Comparison of ENCODE assay signal across 19 mouse cellular contexts in genomic region chr17:66589864-66590263, GRCm38 (mm10). TPM values are rescaled to one million over a fixed set of nuclear protein-coding genes. Genes with fewer than 3 reads are reported as not detected.
DNase-seq lines count a peak whose midpoint lies in the region; ATAC-seq and TF ChIP-seq lines count a peak whose summit lies in the region.
"Had no signal": no experiment of that assay in that cellular context is flagged by ENCODE, and none has a peak within 500 bp of the region (broad histone marks: within the 10 kb centered on the region; RNA-seq: fewer than 3 reads in every experiment).

No protein-coding gene starts in this region.

- no peaks in the 10 kb centered on the region for H3K9me3 ChIP-seq in kidney, embryonic 16.5 days (ENCODE audit: low read length)
- no peaks in the 10 kb centered on the region for H3K9me3 ChIP-seq in lung, postnatal 0 days (ENCODE audit: low read length)
- no peaks in the 10 kb centered on the region for H3K9me3 ChIP-seq in intestine, postnatal 0 days (ENCODE audit: control insufficient read depth)
- H3K9me3 ChIP-seq: forebrain, embryonic 13.5 days; hindbrain, embryonic 15.5 days; liver, embryonic 15.5 days had no signal

- H3K36me3 ChIP-seq in kidney, embryonic 16.5 days (ENCODE audit: insufficient read depth, low read length) = no peaks in the 10 kb centered on the region
- no peaks in the 10 kb centered on the region for H3K36me3 ChIP-seq in lung, postnatal 0 days (ENCODE audit: insufficient read depth, low read length)
- H3K36me3 ChIP-seq in intestine, postnatal 0 days (ENCODE audit: control insufficient read depth, insufficient read depth) = peaks cover 4% of the 10 kb centered on the region; the same call in 1 of the 2 replicates
- H3K36me3 ChIP-seq: hindbrain, embryonic 15.5 days; liver, embryonic 15.5 days had no signal

- no peak overlapping the region for H3K4me3 ChIP-seq in kidney, embryonic 16.5 days (ENCODE audit: low read length)
- H3K4me3 ChIP-seq in lung, postnatal 0 days (ENCODE audit: low read depth, low read length) = no peak overlapping the region
- no peak overlapping the region for H3K4me3 ChIP-seq in lung, adult 2 months (replicated peaks; ENCODE audit: extremely low read depth, low read depth, low read length)
- no peak overlapping the region for H3K4me3 ChIP-seq in intestine, postnatal 0 days (ENCODE audit: low read depth, low read length)
- H3K4me3 ChIP-seq: forebrain, embryonic 13.5 days; gastrocnemius, adult 2 months; heart, adult 2 months; hindbrain, embryonic 15.5 days; liver, embryonic 15.5 days had no signal

- no peak for TF ChIP-seq EP300 in lung, postnatal 0 days (IDR thresholded peaks at IDR 0.05)

- H3K27ac ChIP-seq in kidney, embryonic 16.5 days (ENCODE audit: low read length) = no peak overlapping the region
- H3K27ac ChIP-seq in lung, postnatal 0 days (ENCODE audit: low read length) = no peak overlapping the region
- peak overlapping the region; percentile 70; the same call in 1 of the 2 replicates for H3K27ac ChIP-seq in intestine, postnatal 0 days (ENCODE audit: low read depth, low read length)
- H3K27ac ChIP-seq: forebrain, embryonic 13.5 days; gastrocnemius, adult 2 months; heart, adult 2 months; hindbrain, embryonic 15.5 days; liver, embryonic 15.5 days had no signal

- peaks cover 7% of the 10 kb centered on the region; the same call in 1 of the 2 replicates for H3K4me1 ChIP-seq in kidney, embryonic 16.5 days (ENCODE audit: insufficient read depth, low read length)
- no peaks in the 10 kb centered on the region for H3K4me1 ChIP-seq in lung, postnatal 0 days (ENCODE audit: insufficient read depth, low read depth, low read length)
- H3K4me1 ChIP-seq in lung, adult 2 months (ENCODE audit: control insufficient read depth, insufficient read depth, low read length) = no peaks in the 10 kb centered on the region
- 0 out of 2 replicates have a peak, but pooled peaks cover 9% of the 10 kb centered on the region for H3K4me1 ChIP-seq in intestine, postnatal 0 days (replicated peaks; ENCODE audit: control insufficient read depth, insufficient read depth, low read length)
- H3K4me1 ChIP-seq: forebrain, embryonic 13.5 days; liver, embryonic 15.5 days had no signal

- no peak for ATAC-seq in kidney, embryonic 16.5 days (ENCODE audit: low FRiP score, low TSS enrichment)
- ATAC-seq in lung, postnatal 0 days = no peak
- 0 out of 2 replicates have a peak, but pooled peaks have one; percentile 3 for ATAC-seq in intestine, postnatal 0 days
- ATAC-seq: forebrain, embryonic 13.5 days had no signal

- peak; percentile 70 to 72 for DNase-seq in cerebellum, postnatal 10 days
- no peak for DNase-seq in cerebellum, adult 11-12 months
- no peak for DNase-seq in kidney, adult 9 months
- no peak for DNase-seq in lung, postnatal 0 days (ENCODE audit: low spot score)
- no peak for DNase-seq in lung, adult 2 months
- no peak for DNase-seq in adrenal gland, adult (ENCODE audit: inconsistent age in 2 of 2, low spot score in 1 of 2)
- DNase-seq: adrenal gland, postnatal 25 days; heart, adult 2 months had no signal

- H3K27me3 ChIP-seq in kidney, embryonic 16.5 days (ENCODE audit: insufficient read depth, low read length) = no peaks in the 10 kb centered on the region
- no peaks in the 10 kb centered on the region for H3K27me3 ChIP-seq in lung, postnatal 0 days (replicated peaks; ENCODE audit: insufficient read depth, low read length)
- H3K27me3 ChIP-seq in intestine, postnatal 0 days (replicated peaks; ENCODE audit: control insufficient read depth, insufficient read depth, low read length) = no peaks in the 10 kb centered on the region
- H3K27me3 ChIP-seq: forebrain, embryonic 13.5 days; hindbrain, embryonic 15.5 days; liver, embryonic 15.5 days had no signal

- no peak overlapping the region for H3K9ac ChIP-seq in kidney, embryonic 16.5 days (replicated peaks; ENCODE audit: low read length)
- H3K9ac ChIP-seq in lung, postnatal 0 days (replicated peaks; ENCODE audit: low read depth) = no peak overlapping the region
- no peak overlapping the region for H3K9ac ChIP-seq in intestine, postnatal 0 days (ENCODE audit: low read depth, low read length)
- H3K9ac ChIP-seq: forebrain, embryonic 13.5 days; hindbrain, embryonic 15.5 days; liver, embryonic 15.5 days had no signal

- TF ChIP-seq CTCF in lung, postnatal 0 days (IDR thresholded peaks at IDR 0.05) = no peak
- no peak for TF ChIP-seq CTCF in lung, adult 2 months (IDR thresholded peaks at IDR 0.05; ENCODE audit: insufficient read depth, low read length)
- peak; percentile 11; the same call in 1 of the 2 replicates for TF ChIP-seq CTCF in intestine, postnatal 0 days (IDR thresholded peaks at IDR 0.05; ENCODE audit: low read depth)

- TF ChIP-seq POLR2A in lung, adult 2 months (IDR thresholded peaks at IDR 0.05; ENCODE audit: borderline replicate concordance, extremely low read depth, low read depth, low read length) = no peak

- H3K4me2 ChIP-seq in kidney, embryonic 16.5 days (replicated peaks; ENCODE audit: low read depth, low read length) = peak overlapping the region; percentile 35
- H3K4me2 ChIP-seq in lung, postnatal 0 days (replicated peaks; ENCODE audit: low read depth, low read length) = peak overlapping the region; percentile 41
- H3K4me2 ChIP-seq in intestine, postnatal 0 days (replicated peaks; ENCODE audit: low read depth) = peak overlapping the region; percentile 53
- H3K4me2 ChIP-seq: forebrain, embryonic 13.5 days; hindbrain, embryonic 15.5 days; liver, embryonic 15.5 days had no signal

- WGBS in kidney, embryonic 16.5 days = 61% methylated on average over 8 of the region's 8 CpGs
- WGBS in lung, postnatal 0 days = 65% methylated on average over 8 of the region's 8 CpGs
- 56% methylated on average over 8 of the region's 8 CpGs for whole genome bisulfite sequencing in lung, adult 2 months
- WGBS in intestine, postnatal 0 days = 60% methylated on average over 8 of the region's 8 CpGs

RNA-seq across cellular contexts. Expression of gene Themis3, which starts 4.6 kb away (rescaled TPM):
- 0.10 and 0.18 TPM in 2 replicates for polyA plus RNA-seq in kidney, embryonic 16.5 days (2015; fragmentation: Nextera tagmentation; extraction: Ambion mirVana)
- 0.08 and 0.10 TPM in 2 replicates for polyA plus RNA-seq in lung, postnatal 0 days (2015; fragmentation: Nextera tagmentation; extraction: Ambion mirVana)
- polyA plus RNA-seq in lung, adult 2 months (2012; rRNA removed) = 0.08 and 0.16 TPM in 2 replicates
- 25.7 and 30.6 TPM in 2 replicates for polyA plus RNA-seq in intestine, postnatal 0 days (2015; fragmentation: Nextera tagmentation; extraction: Ambion mirVana)
- polyA plus RNA-seq: forebrain, embryonic 13.5 days; heart, adult 2 months; heart, postnatal 0 days; limb, embryonic 11.5 days; liver, embryonic 15.5 days; spleen, adult 2 months; testis, adult 2 months; urinary bladder, adult 2 months had no signal

Comparison
In these comparisons a context has a peak if more than half of its experiments do, and no peak if none do; other contexts are left out.
1. DNase-seq: peak in cerebellum, postnatal 10 days (2 of 2); none in cerebellum, adult 11-12 months (single experiment), kidney, adult 9 months (single experiment), lung, postnatal 0 days (single experiment), lung, adult 2 months (single experiment) and adrenal gland, adult (0 of 2).
2. RNA of gene Themis3, which starts 4.6 kb away (polyA plus RNA-seq): 25.7 to 30.6 TPM in intestine, postnatal 0 days; 0.10 to 0.18 TPM in kidney, embryonic 16.5 days, 0.08 to 0.10 TPM in lung, postnatal 0 days and 0.08 to 0.16 TPM in lung, adult 2 months; every median in the first group is over 10 times any median in the second.
3. Peak in every context shown above with its lines, with median percentiles within 50 percentile points of each other: H3K4me2 ChIP-seq.